Mouse (Mus musculus): Measurements from ENCODE around the gene Rexo5.

Gene Rexo5

GRCm38 (mm10) chr7:119845541-119845940, 51.7 kb downstream of the Rexo5 start:
- no peak for DNase-seq (ENCODE audit: low read depth, low spot score)

DNA sequence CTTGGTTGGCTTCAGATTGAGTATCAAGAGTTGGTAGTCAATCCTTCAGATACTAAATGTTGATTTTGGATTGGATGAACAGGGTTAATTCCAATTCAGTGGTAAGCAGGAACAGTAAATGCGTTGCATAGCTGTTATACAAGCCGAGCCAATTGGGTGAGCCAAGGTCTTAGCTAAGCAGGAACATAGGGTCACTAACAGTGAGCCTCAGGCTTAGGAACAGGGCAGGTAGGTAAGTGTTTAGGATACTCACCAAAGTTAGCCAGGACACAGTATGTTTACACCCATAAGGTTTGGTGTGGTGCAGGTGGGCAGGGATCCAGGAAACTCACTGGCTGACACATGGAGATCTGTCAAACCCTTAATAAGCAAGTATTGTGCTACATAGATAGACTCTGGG, 53.6 kb downstream of the Rexo5 start:
- DNase-seq (ENCODE audit: low read depth, low spot score) = no peak

DNA sequence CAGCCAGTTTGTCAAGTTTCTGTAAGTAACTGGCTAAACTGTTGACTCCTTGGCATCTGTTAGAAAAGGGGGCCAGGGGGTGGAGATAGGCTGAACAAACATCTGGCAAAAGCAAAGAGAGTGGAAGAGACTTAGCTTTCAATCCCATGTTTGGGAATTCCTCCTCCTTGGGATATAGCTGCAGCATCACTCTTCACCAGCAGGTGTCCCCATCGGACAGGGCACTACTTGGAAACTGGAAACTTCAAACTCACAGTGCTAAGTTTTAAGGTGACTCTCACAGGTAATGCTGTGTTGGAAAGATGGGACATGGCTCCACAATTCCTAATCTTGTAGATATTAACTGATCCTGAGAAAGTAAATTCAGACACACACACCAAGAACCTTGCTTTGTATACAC, 55.3 kb downstream of the Rexo5 start:
- DNase-seq (ENCODE audit: low read depth, low spot score) = peak; percentile 55

DNA sequence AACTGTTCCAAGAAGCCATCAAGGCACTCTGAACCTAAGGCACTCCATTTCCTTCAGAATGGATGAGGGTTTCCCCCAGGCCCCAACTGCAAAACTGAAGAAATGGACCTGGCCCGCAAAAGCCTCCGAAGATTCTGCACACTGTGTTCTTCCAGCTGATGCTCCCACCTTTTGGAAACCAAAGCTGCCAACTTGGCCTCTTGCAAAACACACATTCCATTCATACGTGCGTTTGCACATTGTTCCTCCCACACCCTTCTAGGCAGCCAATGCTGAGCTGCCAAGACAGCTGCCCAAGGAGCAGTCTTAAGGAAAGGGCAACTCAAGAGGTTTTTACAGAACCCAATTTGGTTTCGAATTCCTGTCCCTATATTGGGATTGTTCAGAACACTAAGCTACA, 56.9 kb downstream of the Rexo5 start:
- no peak for DNase-seq (ENCODE audit: low read depth, low spot score)

DNA sequence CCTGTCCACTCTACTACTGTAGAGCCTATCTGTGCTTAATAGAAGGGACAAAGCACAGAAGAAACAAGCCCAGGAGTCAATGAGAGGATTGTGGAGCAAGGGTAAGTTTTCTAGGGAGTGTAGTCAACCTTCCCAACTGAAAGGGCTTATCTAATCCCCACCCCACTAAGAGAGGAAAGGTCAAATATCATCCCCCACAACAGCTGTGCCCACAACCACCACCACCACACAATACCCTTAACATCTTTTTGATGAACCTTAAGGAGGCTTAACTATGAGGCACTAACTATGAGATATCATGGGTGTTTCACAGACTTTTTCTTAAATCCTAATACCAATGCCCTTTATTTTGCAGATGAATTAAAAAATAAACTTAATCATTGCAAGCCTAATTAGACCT, 58.7 kb downstream of the Rexo5 start:
- DNase-seq (ENCODE audit: low read depth, low spot score) = no peak

- DNase-seq (ENCODE audit: low read depth, low spot score) = no peak
Observed at GRCm38 (mm10) chr7:119853186-119853585, 59.4 kb downstream of the Rexo5 start.

GRCm38 (mm10) chr7:119854362-119854761, 60.6 kb downstream of the Rexo5 start:
- DNase-seq (ENCODE audit: low read depth, low spot score) = no peak

GRCm38 (mm10) chr7:119855031-119855430, 61.2 kb downstream of the Rexo5 start:
- no peak for DNase-seq (ENCODE audit: low read depth, low spot score)

GRCm38 (mm10) chr7:119859476-119859875, 65.7 kb downstream of the Rexo5 start:
- peak; percentile 33 for DNase-seq (ENCODE audit: low read depth, low spot score)

- peak; percentile 78 for DNase-seq (ENCODE audit: low read depth, low spot score)
Observed at GRCm38 (mm10) chr7:119860116-119860515, 66.3 kb downstream of the Rexo5 start.

DNA sequence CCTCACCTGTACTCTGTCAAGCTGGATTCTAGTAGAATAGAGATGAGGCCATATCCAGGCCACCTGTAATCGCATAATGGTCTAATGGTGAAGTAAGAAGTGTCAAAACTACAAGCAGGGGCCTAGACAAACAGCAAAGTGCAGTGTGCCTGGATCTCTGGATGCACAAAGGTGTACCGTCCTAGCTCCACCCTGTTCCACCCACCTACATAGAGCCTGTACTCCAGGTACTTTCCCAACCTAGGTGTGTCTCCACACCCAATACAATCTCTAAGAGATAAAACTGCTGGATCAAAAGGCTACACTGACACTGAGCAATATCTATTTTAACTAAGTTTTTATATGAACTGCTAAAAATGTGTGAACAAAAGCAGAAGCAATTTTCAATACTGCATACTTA, 66.7 kb downstream of the Rexo5 start:
- DNase-seq (ENCODE audit: low read depth, low spot score) = peak; percentile 12

GRCm38 (mm10) chr7:119860971-119861334, 67.1 kb downstream of the Rexo5 start:
- DNase-seq (ENCODE audit: low read depth, low spot score) = no peak

- DNase-seq (ENCODE audit: low read depth, low spot score) = peak; percentile 87
Observed at GRCm38 (mm10) chr7:119861335-119862091, 67.7 kb downstream of the Rexo5 start.

DNA sequence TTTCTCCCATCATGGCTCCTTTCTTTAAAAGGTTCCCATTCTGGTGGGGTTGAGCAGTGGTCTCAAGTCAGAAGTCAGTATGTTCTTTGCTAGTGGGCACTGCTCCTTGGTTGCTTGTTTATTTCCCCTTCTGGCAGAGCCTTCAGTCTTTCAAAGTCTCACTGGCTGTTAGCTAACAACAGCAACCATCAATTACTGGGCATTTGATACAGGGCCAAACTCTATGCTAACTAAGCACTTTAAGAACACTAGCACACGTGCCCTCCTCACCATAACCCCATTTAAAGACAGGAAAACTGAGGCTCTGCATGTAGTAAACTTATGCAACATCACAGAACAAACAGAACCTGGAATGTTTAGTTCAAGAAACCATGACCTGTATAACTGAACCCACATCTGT, 68.4 kb downstream of the Rexo5 start:
- DNase-seq (ENCODE audit: low read depth, low spot score) = no peak

DNA sequence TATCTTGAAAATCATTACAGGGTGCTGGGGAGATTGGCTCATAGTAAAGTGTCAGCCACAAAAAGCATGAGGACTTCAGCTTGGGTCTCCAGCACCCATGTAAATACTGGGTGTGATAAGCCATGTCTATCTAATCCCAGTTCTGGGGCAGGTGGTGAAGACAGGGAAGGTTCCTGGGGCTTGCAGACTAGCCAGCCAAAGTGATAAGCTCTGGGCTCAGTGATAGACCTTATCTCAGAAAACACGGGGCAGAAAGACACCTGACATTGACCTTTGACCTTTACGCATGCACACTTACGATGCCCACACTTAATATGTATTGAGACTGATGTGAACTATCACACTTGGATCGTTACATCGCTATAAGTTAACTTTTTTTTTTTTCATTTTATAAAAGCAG, 70.7 kb downstream of the Rexo5 start:
- DNase-seq (ENCODE audit: low read depth, low spot score) = no peak

- DNase-seq (ENCODE audit: low read depth, low spot score) = no peak
Observed at GRCm38 (mm10) chr7:119866136-119866535, 72.3 kb downstream of the Rexo5 start.

- no peak for DNase-seq (ENCODE audit: low read depth, low spot score)
Observed at GRCm38 (mm10) chr7:119872204-119872603, 78.4 kb downstream of the Rexo5 start.

DNA sequence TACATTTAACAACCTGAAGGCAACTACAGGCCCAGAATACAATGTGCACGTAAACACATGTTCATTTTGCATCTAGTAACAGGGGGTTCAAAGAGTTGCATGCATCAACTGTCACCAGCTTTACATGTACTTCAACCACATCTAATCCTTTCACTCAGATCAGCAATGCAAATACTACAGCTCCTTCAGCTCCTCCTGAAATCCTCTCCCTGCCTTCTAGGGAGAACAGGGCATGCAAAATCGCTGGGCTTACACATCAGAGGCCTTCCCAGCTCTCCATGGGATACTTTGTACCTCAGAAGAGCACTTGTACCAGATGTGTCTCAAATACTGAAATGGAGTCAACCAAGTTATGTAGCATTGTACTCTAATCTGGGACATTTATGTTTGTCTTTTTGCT, 79.2 kb downstream of the Rexo5 start:
- DNase-seq (ENCODE audit: low read depth, low spot score) = no peak

GRCm38 (mm10) chr7:119875776-119876440, 82.1 kb downstream of the Rexo5 start:
- no peak for DNase-seq (ENCODE audit: low read depth, low spot score)

DNA sequence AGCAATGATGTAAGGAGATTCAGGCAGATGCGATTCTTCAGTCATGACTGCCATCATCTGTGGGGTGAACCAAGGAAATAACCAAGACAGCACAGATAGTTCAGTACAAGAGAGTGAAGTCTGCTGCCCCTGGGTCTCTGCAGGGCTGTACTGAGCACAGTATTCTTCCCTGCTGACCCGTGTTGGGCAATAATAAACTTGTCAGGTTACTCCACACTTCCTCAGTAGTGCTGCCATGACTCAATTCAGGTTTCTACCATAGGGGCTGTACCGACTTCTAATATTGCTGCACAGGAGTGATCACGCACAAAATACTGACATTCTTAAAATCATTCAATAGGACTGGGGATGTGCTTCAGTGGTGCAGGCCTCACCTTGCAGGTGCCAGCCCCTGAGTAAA, 85.4 kb downstream of the Rexo5 start:
- DNase-seq (ENCODE audit: low read depth, low spot score) = no peak

DNA sequence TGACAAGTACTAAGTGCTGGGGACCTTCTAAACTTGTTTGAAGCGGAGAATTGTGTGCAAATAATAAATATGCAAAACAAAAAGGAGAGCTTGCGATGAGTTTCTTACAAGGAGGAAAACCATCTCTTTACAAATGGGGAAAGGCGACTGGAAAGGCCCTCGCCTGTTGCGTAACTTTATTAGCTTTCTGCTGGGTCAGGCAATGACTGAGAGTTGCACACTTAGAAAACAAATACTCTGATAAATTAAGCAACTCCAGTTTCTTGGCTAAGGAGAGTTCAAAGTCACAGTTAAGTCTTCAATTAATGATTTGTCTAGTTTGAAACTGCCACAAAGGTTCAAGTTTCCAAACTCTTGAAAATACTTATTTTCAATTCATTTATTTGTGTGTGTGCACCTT, 86.5 kb downstream of the Rexo5 start:
- DNase-seq (ENCODE audit: low read depth, low spot score) = no peak

DNA sequence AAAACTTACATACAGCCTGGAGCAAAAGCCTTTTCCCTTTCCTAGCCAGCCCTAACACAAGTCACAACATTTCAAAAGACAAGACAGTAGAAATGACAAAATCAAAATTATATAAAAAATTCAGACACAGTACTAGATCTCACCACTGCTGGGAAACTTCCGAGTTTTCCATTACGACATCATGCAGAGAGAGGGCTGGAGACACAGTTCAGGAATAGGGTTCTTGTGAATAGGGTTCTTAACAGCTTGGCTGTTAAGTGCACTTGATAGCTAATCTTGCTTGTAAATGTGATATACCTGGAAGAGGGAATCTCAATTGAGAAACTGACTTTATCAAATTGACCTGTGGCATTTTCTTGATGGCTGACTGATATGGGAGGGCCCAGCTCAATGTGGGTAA, 87.4 kb downstream of the Rexo5 start:
- DNase-seq (ENCODE audit: low read depth, low spot score) = no peak

GRCm38 (mm10) chr7:119887887-119888286, 94.1 kb downstream of the Rexo5 start:
- DNase-seq (ENCODE audit: low read depth, low spot score) = no peak
